Mouse (Mus musculus): ENCODE data around the gene Arhgef26.

GRCm38 (mm10) chr3:62440431-62440969, 102.4 kb downstream of the Arhgef26 start:
- TF ChIP-seq CTCF (IDR thresholded peaks at IDR 0.05; ENCODE audit: low read depth), result no peak
- TF ChIP-seq EP300 (IDR thresholded peaks at IDR 0.05; ENCODE audit: low read depth), result no peak
